Mouse (Mus musculus) intestine, embryonic 16.5 days (tissue): ENCODE data around the gene Afap1l2. TPM values are rescaled to one million over a fixed set of nuclear protein-coding genes. Genes with fewer than 3 reads are reported as not detected.

Experiments
- ATAC-seq: fragments of 200-750 bp; cut with Nextera tagmentation; 2 replicates; pipeline ENCODE4 v1.8.0; 2017; ENCODE audit warnings: moderate TSS enrichment, moderate library complexity
- H3K27ac ChIP-seq: fragments of 300-500 bp; sonication (generic); 2 replicates; pipeline ENCODE4 v1.5.1; 2014; ENCODE audit warnings: mild to moderate bottlenecking, low read length
- H3K27me3 ChIP-seq: fragments of 300-500 bp; sonication (generic); replicated peaks from 2 replicates; pipeline ENCODE4 v1.6.1; 2014; ENCODE audit warnings: low read length, control low read depth, mixed read lengths; ENCODE audit not compliant: control insufficient read depth, insufficient read depth
- H3K36me3 ChIP-seq: fragments of 300-500 bp; sonication (generic); 2 replicates; pipeline ENCODE4 v1.6.1; 2014; ENCODE audit warnings: low read length, control low read depth; ENCODE audit not compliant: control insufficient read depth, insufficient read depth
- H3K4me1 ChIP-seq: fragments of 300-500 bp; sonication (generic); 2 replicates; pipeline ENCODE4 v1.6.1; 2014; ENCODE audit warnings: low read length, control low read depth, mixed read lengths; ENCODE audit not compliant: control insufficient read depth, insufficient read depth
- H3K4me2 ChIP-seq: fragments of 300-500 bp; sonication (generic); 2 replicates; pipeline ENCODE4 v1.6.1; 2014; ENCODE audit warnings: low read depth, low read length, control low read depth
- H3K4me3 ChIP-seq: fragments of 300-500 bp; sonication (generic); 2 replicates; pipeline ENCODE4 v1.5.1; 2014; ENCODE audit warnings: mild to moderate bottlenecking, low read length
- H3K9ac ChIP-seq: fragments of 300-500 bp; sonication (generic); 2 replicates; pipeline ENCODE4 v1.6.1; 2014; ENCODE audit warnings: low read depth, low read length
- H3K9me3 ChIP-seq: fragments of 300-500 bp; sonication (generic); 2 replicates; pipeline ENCODE4 v1.6.1; 2016; ENCODE audit warnings: low read length, control low read depth; ENCODE audit not compliant: control insufficient read depth
- WGBS: fragments of 180-500 bp; shearing (Covaris S2); extraction: QIAGEN DNeasy Blood & Tissue Kit; methylation state at CpG from one replicate; pipeline ENCODE4 v1.1.7; 2014; 5-methylcytosine and 5-hydroxymethylcytosine counted together
- polyA plus RNA-seq: library from polyadenylated mRNA; unstranded; fragments of >200 nt; fragmentation: Nextera tagmentation; extraction: Ambion mirVana; gene quantifications from 2 replicates; pipeline ENCODE4 v1.2.1, GENCODE M21; 2015

The Afap1l2 gene
- polyA plus RNA-seq, 1 experiment from 2014 or later, result 16.9 TPM

GRCm38 (mm10) chr19:56907850-56908249 lies 100.2 kb downstream of the Afap1l2 start:
- peaks cover 2% of the 10 kb centered on the region; the same call in 1 of the 2 replicates for H3K4me1 ChIP-seq
- no peaks in the 10 kb centered on the region for H3K36me3 ChIP-seq
- no peak overlapping the region for H3K4me3 ChIP-seq
- no peak for ATAC-seq
- H3K9ac ChIP-seq, result no peak overlapping the region
- H3K27ac ChIP-seq, result no peak overlapping the region
- no peaks in the 10 kb centered on the region for H3K27me3 ChIP-seq
- no peak overlapping the region for H3K4me2 ChIP-seq
- 56% methylated on average over 3 of the region's 3 CpGs for WGBS
- H3K9me3 ChIP-seq, result no peaks in the 10 kb centered on the region

- no peak overlapping the region for H3K4me2 ChIP-seq
- no peak overlapping the region for H3K9ac ChIP-seq
- no peaks in the 10 kb centered on the region for H3K27me3 ChIP-seq
- no peaks in the 10 kb centered on the region for H3K36me3 ChIP-seq
- no peaks in the 10 kb centered on the region for H3K9me3 ChIP-seq
- WGBS, result 83% methylated on average over 7 of the region's 7 CpGs
- peaks cover 3% of the 10 kb centered on the region; the same call in 1 of the 2 replicates for H3K4me1 ChIP-seq
- no peak overlapping the region for H3K27ac ChIP-seq
- ATAC-seq, result no peak
- H3K4me3 ChIP-seq, result no peak overlapping the region
These were observed 102.6 kb downstream of the Afap1l2 start for GRCm38 (mm10) chr19:56905395-56905794.

GRCm38 (mm10) chr19:56904095-56904494 lies 103.9 kb downstream of the Afap1l2 start:
- 71% methylated on average over 3 of the region's 3 CpGs for WGBS
- Histone ChIP-seq H3K4me2 (no peak overlapping the region), H3K9me3 (no peaks in the 10 kb centered on the region)

GRCm38 (mm10) chr19:56897654-56898053 lies 110.4 kb downstream of the Afap1l2 start:
- Histone ChIP-seq H3K9ac (no peak overlapping the region), H3K4me3 (no peak overlapping the region), H3K4me1 (0 out of 2 replicates have a peak, but pooled peaks cover 3% of the 10 kb centered on the region), H3K27ac (no peak overlapping the region), H3K27me3 (no peaks in the 10 kb centered on the region), H3K9me3 (no peaks in the 10 kb centered on the region), H3K36me3 (no peaks in the 10 kb centered on the region), H3K4me2 (no peak overlapping the region)
- ATAC-seq, result no peak
- 82% methylated on average over 16 of the region's 16 CpGs for WGBS

More at GRCm38 (mm10) chr19:56904095-56904494, 103.9 kb downstream of the Afap1l2 start:
- H3K4me1 ChIP-seq, result peaks cover 5% of the 10 kb centered on the region; the same call in 1 of the 2 replicates
- no peaks in the 10 kb centered on the region for H3K36me3 ChIP-seq
- no peak overlapping the region for H3K9ac ChIP-seq
- H3K4me3 ChIP-seq, result no peak overlapping the region
- H3K27ac ChIP-seq, result no peak overlapping the region
- ATAC-seq, result no peak
- H3K27me3 ChIP-seq, result no peaks in the 10 kb centered on the region

- Histone ChIP-seq H3K36me3 (no peaks in the 10 kb centered on the region), H3K4me3 (no peak overlapping the region), H3K4me1 (peaks cover 5% of the 10 kb centered on the region), H3K9me3 (no peaks in the 10 kb centered on the region), H3K27ac (no peak overlapping the region), H3K9ac (no peak overlapping the region), H3K4me2 (no peak overlapping the region), H3K27me3 (no peaks in the 10 kb centered on the region)
- 64% methylated on average over 5 of the region's 5 CpGs for WGBS
- ATAC-seq, result no peak
These were observed 114.7 kb downstream of the Afap1l2 start for GRCm38 (mm10) chr19:56893326-56893725.

- H3K36me3 ChIP-seq, result no peaks in the 10 kb centered on the region
- H3K27ac ChIP-seq, result no peak overlapping the region
- no peak overlapping the region for H3K4me2 ChIP-seq
- WGBS, result 88% methylated on average over 5 of the region's 5 CpGs
- H3K4me3 ChIP-seq, result no peak overlapping the region
- no peak for ATAC-seq
- no peak overlapping the region for H3K9ac ChIP-seq
- H3K27me3 ChIP-seq, result no peaks in the 10 kb centered on the region
- H3K9me3 ChIP-seq, result no peaks in the 10 kb centered on the region
- H3K4me1 ChIP-seq, result peaks cover 5% of the 10 kb centered on the region
These were observed 115.4 kb downstream of the Afap1l2 start for GRCm38 (mm10) chr19:56892586-56892985.

- Histone ChIP-seq H3K27me3 (no peaks in the 10 kb centered on the region), H3K36me3 (no peaks in the 10 kb centered on the region), H3K4me3 (no peak overlapping the region), H3K27ac (peak overlapping the region; percentile 23; the same call in 1 of the 2 replicates), H3K9ac (no peak overlapping the region), H3K4me2 (no peak overlapping the region), H3K4me1 (peaks cover 5% of the 10 kb centered on the region), H3K9me3 (no peaks in the 10 kb centered on the region)
- no peak for ATAC-seq
- 60% methylated on average over 2 of the region's 2 CpGs for WGBS
These were observed 116.6 kb downstream of the Afap1l2 start for GRCm38 (mm10) chr19:56891438-56891837.

- Histone ChIP-seq H3K4me2 (no peak overlapping the region), H3K27ac (peak overlapping the region; percentile 31; the same call in 1 of the 2 replicates), H3K4me1 (peaks cover 5% of the 10 kb centered on the region), H3K27me3 (no peaks in the 10 kb centered on the region), H3K36me3 (no peaks in the 10 kb centered on the region), H3K4me3 (no peak overlapping the region), H3K9me3 (no peaks in the 10 kb centered on the region), H3K9ac (no peak overlapping the region)
- no peak for ATAC-seq
- 60% methylated on average over 5 of the region's 5 CpGs for WGBS
These were observed 119.4 kb downstream of the Afap1l2 start for GRCm38 (mm10) chr19:56888654-56889053.

- no peaks in the 10 kb centered on the region for H3K9me3 ChIP-seq
- no peak for ATAC-seq
- WGBS, result 61% methylated on average over 10 of the region's 10 CpGs
- H3K27ac ChIP-seq, result no peak overlapping the region
- no peak overlapping the region for H3K4me3 ChIP-seq
- H3K4me1 ChIP-seq, result peaks cover 5% of the 10 kb centered on the region
- H3K27me3 ChIP-seq, result no peaks in the 10 kb centered on the region
- H3K4me2 ChIP-seq, result no peak overlapping the region
- H3K9ac ChIP-seq, result no peak overlapping the region
- no peaks in the 10 kb centered on the region for H3K36me3 ChIP-seq
These were observed 120.1 kb downstream of the Afap1l2 start for GRCm38 (mm10) chr19:56887879-56888278.

GRCm38 (mm10) chr19:56877364-56877763 lies 130.7 kb downstream of the Afap1l2 start:
- H3K36me3 ChIP-seq, result no peaks in the 10 kb centered on the region
- no peaks in the 10 kb centered on the region for H3K9me3 ChIP-seq
- H3K4me3 ChIP-seq, result no peak overlapping the region
- peaks cover 22% of the 10 kb centered on the region for H3K27me3 ChIP-seq
- peaks cover 14% of the 10 kb centered on the region; the same call in 1 of the 2 replicates for H3K4me1 ChIP-seq
- no peak overlapping the region for H3K9ac ChIP-seq
- H3K27ac ChIP-seq, result no peak overlapping the region
- 54% methylated on average over 6 of the region's 6 CpGs for WGBS
- ATAC-seq, result no peak; the same call in 1 of the 2 replicates
- no peak overlapping the region for H3K4me2 ChIP-seq
